Mouse (Mus musculus) neural tube, embryonic 14.5 days (tissue): ENCODE data around the gene Smyd3. TPM values are rescaled to one million over a fixed set of nuclear protein-coding genes. Genes with fewer than 3 reads are reported as not detected.

ENCODE experiments used
- ATAC-seq: fragments of 200-750 bp; cut with Nextera tagmentation; 2 replicates; pipeline ENCODE4 v1.8.0; 2017; ENCODE audit warnings: low read depth, mild to moderate bottlenecking, moderate TSS enrichment, moderate library complexity
- H3K27ac ChIP-seq: fragments of 300-500 bp; sonication (generic); 2 replicates; pipeline ENCODE4 v1.5.1; 2014; ENCODE audit warnings: low read depth, mild to moderate bottlenecking, control low read depth, low read length, moderate library complexity, mixed read lengths
- H3K27me3 ChIP-seq: fragments of 300-500 bp; sonication (generic); 2 replicates; pipeline ENCODE4 v1.6.1; 2014; ENCODE audit warnings: low read length; ENCODE audit not compliant: control insufficient read depth, insufficient read depth
- H3K36me3 ChIP-seq: fragments of 300-500 bp; sonication (generic); 2 replicates; pipeline ENCODE4 v1.6.1; 2014; ENCODE audit warnings: low read length, mixed read lengths; ENCODE audit not compliant: control insufficient read depth, insufficient read depth
- H3K4me1 ChIP-seq: fragments of 300-500 bp; sonication (generic); 2 replicates; pipeline ENCODE4 v1.6.1; 2014; ENCODE audit warnings: low read length; ENCODE audit not compliant: control insufficient read depth, insufficient read depth
- H3K4me2 ChIP-seq: fragments of 300-500 bp; sonication (generic); 2 replicates; pipeline ENCODE4 v1.6.1; 2014; ENCODE audit warnings: mild to moderate bottlenecking, low read depth, low read length, control low read depth
- H3K4me3 ChIP-seq: fragments of 300-500 bp; sonication (generic); 2 replicates; pipeline ENCODE4 v1.5.1; 2014; ENCODE audit warnings: low read depth, low read length, control low read depth, mixed read lengths
- H3K9ac ChIP-seq: fragments of 300-500 bp; sonication (generic); replicated peaks from 2 replicates; pipeline ENCODE4 v1.6.1; 2014; ENCODE audit warnings: low read depth, mild to moderate bottlenecking, control low read depth, low read length, mixed read lengths
- H3K9me3 ChIP-seq: fragments of 300-500 bp; sonication (generic); 2 replicates; pipeline ENCODE4 v1.6.1; 2016; ENCODE audit warnings: low read length; ENCODE audit not compliant: control insufficient read depth
- WGBS: fragments of 180-500 bp; shearing (Covaris S2); extraction: QIAGEN DNeasy Blood & Tissue Kit; methylation state at CpG from one replicate; pipeline ENCODE4 v1.1.7; 2014; 5-methylcytosine and 5-hydroxymethylcytosine counted together
- polyA plus RNA-seq: library from polyadenylated mRNA; unstranded; fragments of >200 nt; fragmentation: Nextera tagmentation; extraction: Ambion mirVana; gene quantifications from 2 replicates; pipeline ENCODE4 v1.2.1, GENCODE M21; 2014

The Smyd3 gene
- polyA plus RNA-seq, 1 experiment from 2014 or later: 25.6 TPM

DNA sequence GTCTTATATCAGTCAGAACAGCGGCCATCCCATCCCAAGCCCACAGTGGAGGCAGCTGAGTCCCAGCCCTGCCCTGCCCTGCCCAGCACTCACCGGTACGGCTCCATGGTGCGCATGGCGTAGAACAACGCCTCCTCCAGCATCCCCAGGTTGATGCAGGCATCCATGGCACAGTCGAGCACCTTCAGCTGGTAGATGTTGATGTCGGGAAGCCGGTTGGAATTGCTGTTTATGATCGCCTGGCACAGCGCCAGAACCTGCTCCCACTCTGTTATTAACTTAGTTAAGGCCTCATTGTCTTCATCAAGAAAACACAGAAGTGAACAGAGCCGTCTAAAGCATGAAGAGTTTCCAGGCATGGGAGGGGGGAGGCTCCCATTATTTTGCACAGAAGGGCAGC, 474.2 kb downstream of the Smyd3 start:
- no peak overlapping the region for H3K9ac ChIP-seq
- H3K9me3 ChIP-seq: no peaks in the 10 kb centered on the region
- 56% methylated on average over 12 of the region's 12 CpGs for WGBS
- ATAC-seq: no peak
- H3K4me3 ChIP-seq: no peak overlapping the region
- H3K27ac ChIP-seq: no peak overlapping the region
- H3K4me2 ChIP-seq: no peak overlapping the region
- H3K4me1 ChIP-seq: peaks cover 9% of the 10 kb centered on the region; the same call in 1 of the 2 replicates
- H3K36me3 ChIP-seq: no peaks in the 10 kb centered on the region
- no peaks in the 10 kb centered on the region for H3K27me3 ChIP-seq

DNA sequence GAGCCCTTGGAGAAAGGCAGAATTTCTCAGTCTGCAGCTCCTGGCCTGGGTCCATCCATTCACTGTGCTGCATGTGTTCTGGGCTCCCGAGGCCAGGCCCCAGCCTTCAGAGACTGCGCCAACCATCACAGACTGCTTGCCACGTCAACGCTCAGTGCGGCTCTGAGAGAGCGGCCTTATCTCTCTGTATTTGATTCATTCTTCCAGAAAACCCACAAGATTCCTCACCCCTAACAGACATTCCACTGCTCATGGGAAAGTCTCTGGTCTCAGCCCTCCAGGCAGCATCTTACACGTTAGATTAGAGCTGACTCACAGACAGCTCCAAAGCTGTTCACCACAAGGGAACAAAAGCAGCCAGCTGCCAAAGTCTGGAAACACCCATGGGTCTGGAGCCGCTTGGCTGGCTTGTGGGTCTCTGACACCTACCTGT, 475.9 kb downstream of the Smyd3 start:
- Histone ChIP-seq H3K4me2 (no peak overlapping the region), H3K27me3 (no peaks in the 10 kb centered on the region), H3K4me1 (peaks cover 9% of the 10 kb centered on the region; the same call in 1 of the 2 replicates), H3K9ac (no peak overlapping the region), H3K27ac (no peak overlapping the region), H3K36me3 (no peaks in the 10 kb centered on the region), H3K9me3 (no peaks in the 10 kb centered on the region), H3K4me3 (no peak overlapping the region)
- 73% methylated on average over 8 of the region's 8 CpGs for WGBS
- ATAC-seq: peak; percentile 45; the same call in 1 of the 2 replicates

DNA sequence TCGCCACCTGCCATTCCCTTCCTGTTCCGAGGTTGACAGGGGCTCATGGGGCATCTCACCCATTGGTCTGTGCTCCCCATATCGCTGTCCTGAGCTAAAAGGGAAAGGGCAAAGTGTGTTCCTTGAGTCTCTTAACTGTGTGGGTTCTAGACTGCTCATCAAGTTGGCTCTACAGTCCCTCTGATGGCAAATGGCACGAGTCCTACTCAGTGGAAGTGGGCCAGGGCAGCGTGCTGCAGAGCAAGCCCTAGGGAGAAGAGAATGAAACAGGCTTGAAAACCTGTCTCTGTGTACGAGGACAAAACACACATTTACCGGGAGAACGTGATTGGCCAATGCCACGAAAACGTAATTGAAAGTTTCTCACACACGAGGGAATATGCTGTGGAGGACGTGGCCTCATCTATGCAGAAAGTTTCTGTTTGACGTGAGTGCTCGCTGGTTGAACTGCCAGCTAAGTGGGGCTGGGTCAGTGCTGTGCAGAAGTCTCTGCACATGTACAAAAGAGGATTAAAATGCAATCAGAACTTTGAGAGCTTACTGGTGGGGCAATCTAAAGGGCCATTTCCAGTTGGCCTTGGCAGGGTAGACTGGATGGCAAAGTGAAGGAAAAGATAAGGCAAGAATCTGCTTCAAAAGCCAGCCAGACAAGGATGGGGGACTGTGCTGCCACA, 476.5 kb downstream of the Smyd3 start:
- H3K9me3 ChIP-seq: no peaks in the 10 kb centered on the region
- H3K4me1 ChIP-seq: peaks cover 9% of the 10 kb centered on the region; the same call in 1 of the 2 replicates
- 82% methylated on average over 14 of the region's 14 CpGs for WGBS
- H3K4me2 ChIP-seq: no peak overlapping the region
- H3K4me3 ChIP-seq: no peak overlapping the region
- H3K9ac ChIP-seq: no peak overlapping the region
- ATAC-seq: no peak
- H3K27me3 ChIP-seq: no peaks in the 10 kb centered on the region
- H3K36me3 ChIP-seq: no peaks in the 10 kb centered on the region
- H3K27ac ChIP-seq: no peak overlapping the region

DNA sequence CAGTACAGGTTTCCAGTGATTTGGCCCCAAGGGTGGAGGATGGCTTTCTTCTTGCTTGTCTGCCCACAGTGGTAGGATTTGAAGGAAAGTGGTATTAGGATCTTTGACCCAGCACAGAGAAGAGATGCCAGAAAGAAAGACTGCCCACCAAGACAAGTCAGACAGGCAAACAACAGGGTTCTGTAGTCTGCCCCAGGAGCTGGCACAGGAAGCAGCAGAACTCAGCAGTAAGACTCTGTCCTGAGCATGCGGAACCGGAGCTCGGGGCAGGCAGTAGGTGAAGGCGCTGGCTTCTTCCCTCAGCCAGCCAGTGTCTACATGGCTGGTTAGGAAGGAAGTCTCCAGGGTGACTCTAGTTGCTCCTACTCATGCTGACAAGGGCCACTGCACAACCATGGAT, 479.0 kb downstream of the Smyd3 start:
- Histone ChIP-seq H3K4me1 (0 out of 2 replicates have a peak, but pooled peaks cover 5% of the 10 kb centered on the region), H3K9ac (no peak overlapping the region), H3K36me3 (no peaks in the 10 kb centered on the region), H3K9me3 (no peaks in the 10 kb centered on the region), H3K27me3 (no peaks in the 10 kb centered on the region), H3K4me2 (no peak overlapping the region), H3K27ac (no peak overlapping the region), H3K4me3 (no peak overlapping the region)
- WGBS: 92% methylated on average over 4 of the region's 4 CpGs
- ATAC-seq: no peak

DNA sequence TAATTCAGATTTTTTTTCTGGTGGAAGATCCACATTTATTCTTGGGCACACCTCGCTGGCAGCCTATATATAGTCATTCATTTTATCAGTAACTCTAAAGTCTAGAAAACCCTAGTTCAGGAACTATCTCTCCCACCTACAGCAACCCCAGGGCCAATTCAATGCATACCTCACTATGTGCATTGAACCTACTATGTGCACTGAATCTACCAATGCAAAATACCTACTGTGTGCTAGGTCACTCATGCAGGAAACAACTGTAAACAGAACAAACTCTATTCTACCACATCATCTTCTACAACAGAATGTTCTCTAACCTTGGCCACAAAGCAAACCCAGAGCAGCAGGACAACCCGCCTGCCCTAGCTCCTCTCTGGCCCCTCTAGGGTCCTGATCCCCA, 484.9 kb downstream of the Smyd3 start:
- 93% methylated on average over 2 of the region's 2 CpGs for WGBS
- no peak for ATAC-seq
- H3K4me2 ChIP-seq: no peak overlapping the region
- H3K4me1 ChIP-seq: no peaks in the 10 kb centered on the region
- H3K9ac ChIP-seq: no peak overlapping the region
- H3K27ac ChIP-seq: no peak overlapping the region
- no peaks in the 10 kb centered on the region for H3K36me3 ChIP-seq
- no peaks in the 10 kb centered on the region for H3K27me3 ChIP-seq
- H3K9me3 ChIP-seq: no peaks in the 10 kb centered on the region
- no peak overlapping the region for H3K4me3 ChIP-seq

DNA sequence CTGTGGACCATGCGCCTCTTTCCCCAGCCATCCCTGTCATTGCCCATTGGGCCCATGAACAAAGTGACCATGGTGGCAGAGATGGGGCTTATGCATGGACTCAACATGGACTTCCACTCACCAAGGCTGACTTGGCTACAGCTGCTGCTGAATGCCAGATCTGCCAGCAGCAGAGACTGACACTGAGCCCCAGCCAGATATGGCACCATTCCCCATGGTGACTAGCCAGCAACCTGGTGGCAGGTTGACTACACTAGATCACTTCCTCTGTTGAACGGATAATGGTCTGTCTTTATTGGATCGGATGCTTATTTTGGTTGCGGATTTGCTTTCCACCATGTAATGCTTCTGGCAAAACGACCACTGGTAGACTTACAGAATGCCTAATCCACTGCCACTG, 486.3 kb downstream of the Smyd3 start:
- Histone ChIP-seq H3K9me3 (no peaks in the 10 kb centered on the region), H3K4me2 (no peak overlapping the region), H3K4me1 (no peaks in the 10 kb centered on the region), H3K4me3 (no peak overlapping the region), H3K27ac (no peak overlapping the region), H3K27me3 (no peaks in the 10 kb centered on the region), H3K9ac (no peak overlapping the region), H3K36me3 (no peaks in the 10 kb centered on the region)
- no peak for ATAC-seq
- 96% methylated on average over 5 of the region's 5 CpGs for WGBS

DNA sequence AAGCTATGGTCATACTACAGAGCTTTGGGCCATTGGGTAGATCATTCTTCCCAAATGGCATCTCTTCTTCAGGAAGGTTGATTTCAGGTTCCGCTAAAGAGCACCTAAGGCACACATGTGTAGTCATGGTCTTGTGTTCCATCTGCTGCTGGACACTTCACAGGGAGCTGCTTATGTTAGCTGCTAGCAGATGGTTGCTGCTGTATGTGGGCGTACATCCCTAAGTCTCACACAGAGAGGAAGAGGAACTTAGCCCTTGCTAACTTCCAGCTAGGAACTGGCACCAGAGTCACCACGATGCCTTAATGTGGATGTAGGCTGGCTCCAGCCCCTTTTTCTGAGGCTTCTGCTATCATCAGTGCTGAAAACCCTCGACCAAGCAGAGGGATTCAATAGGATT, 491.2 kb downstream of the Smyd3 start:
- H3K4me3 ChIP-seq: no peak overlapping the region
- no peaks in the 10 kb centered on the region for H3K4me1 ChIP-seq
- no peak for ATAC-seq
- 89% methylated on average over 4 of the region's 4 CpGs for WGBS
- H3K36me3 ChIP-seq: no peaks in the 10 kb centered on the region
- H3K27me3 ChIP-seq: no peaks in the 10 kb centered on the region
- no peak overlapping the region for H3K4me2 ChIP-seq
- H3K9ac ChIP-seq: no peak overlapping the region
- H3K27ac ChIP-seq: no peak overlapping the region
- H3K9me3 ChIP-seq: no peaks in the 10 kb centered on the region

DNA sequence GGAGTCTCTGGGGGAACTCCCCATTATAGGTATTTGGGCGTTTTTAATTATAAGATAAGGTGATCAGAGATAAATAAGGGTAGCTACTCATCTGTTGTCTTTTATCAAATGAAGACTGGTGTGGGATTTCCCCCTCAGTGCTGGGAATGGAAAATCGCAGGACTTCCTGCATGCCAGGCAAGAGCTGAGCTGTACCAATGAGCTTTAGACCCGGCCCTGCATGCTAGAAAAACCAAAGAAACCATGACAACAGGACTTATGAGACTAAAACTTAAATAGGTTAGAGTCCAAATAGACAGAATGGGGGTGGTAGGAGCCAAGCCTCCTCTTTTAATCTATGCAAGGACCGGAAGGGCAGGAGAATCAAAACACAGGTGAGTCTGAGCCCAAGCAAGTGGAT, 492.7 kb downstream of the Smyd3 start:
- Histone ChIP-seq H3K27ac (no peak overlapping the region), H3K9me3 (no peaks in the 10 kb centered on the region), H3K4me3 (no peak overlapping the region), H3K4me2 (no peak overlapping the region), H3K27me3 (no peaks in the 10 kb centered on the region), H3K9ac (no peak overlapping the region), H3K36me3 (no peaks in the 10 kb centered on the region), H3K4me1 (no peaks in the 10 kb centered on the region)
- WGBS: 76% methylated on average over 4 of the region's 4 CpGs
- ATAC-seq: no peak

DNA sequence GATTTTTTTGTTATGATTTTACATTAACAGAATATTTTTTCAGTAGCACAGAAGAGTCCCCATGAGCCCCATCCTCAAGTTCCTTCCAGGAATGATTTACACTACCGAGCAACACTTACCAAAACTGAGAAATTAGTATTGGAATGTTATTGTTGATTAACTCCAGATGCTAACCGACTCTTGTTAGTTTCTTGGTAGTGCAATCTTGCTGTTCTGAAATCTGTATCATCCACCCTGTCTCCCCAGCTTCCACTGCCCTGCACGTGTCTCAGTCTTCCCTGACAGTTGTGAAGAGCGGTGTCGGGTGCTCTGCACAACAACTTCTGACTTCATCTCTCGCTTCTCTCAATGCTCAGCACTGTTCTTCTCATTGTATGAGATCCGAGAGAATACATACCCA, 494.4 kb downstream of the Smyd3 start:
- H3K9ac ChIP-seq: no peak overlapping the region
- H3K9me3 ChIP-seq: no peaks in the 10 kb centered on the region
- WGBS: 90% methylated on average over 7 of the region's 7 CpGs
- no peaks in the 10 kb centered on the region for H3K36me3 ChIP-seq
- H3K4me2 ChIP-seq: no peak overlapping the region
- no peaks in the 10 kb centered on the region for H3K4me1 ChIP-seq
- H3K4me3 ChIP-seq: no peak overlapping the region
- H3K27ac ChIP-seq: no peak overlapping the region
- H3K27me3 ChIP-seq: no peaks in the 10 kb centered on the region
- no peak for ATAC-seq
